Mouse (Mus musculus): ENCODE data around the gene Pdzd2. TPM values are rescaled to one million over a fixed set of nuclear protein-coding genes. Genes with fewer than 3 reads are reported as not detected.
A peak's percentile ranks its signal among the peaks of the same experiment; 100 is the strongest.

Gene Pdzd2
- polyA plus RNA-seq, 1 experiment from 2014 or later = 22.1 TPM

- Histone ChIP-seq H3K9me3 (ENCODE audit: control insufficient read depth, low read length) (no peaks in the 10 kb centered on the region), H3K4me1 (ENCODE audit: control insufficient read depth, insufficient read depth, low read length) (peaks cover 3% of the 10 kb centered on the region), H3K36me3 (ENCODE audit: control insufficient read depth, insufficient read depth, low read length) (no peaks in the 10 kb centered on the region), H3K27ac (replicated peaks; ENCODE audit: low read depth, low read length) (no peak overlapping the region), H3K9ac (ENCODE audit: low read length) (no peak overlapping the region), H3K4me2 (ENCODE audit: low read depth, severe bottlenecking) (no peak overlapping the region), H3K27me3 (ENCODE audit: control insufficient read depth, insufficient read depth, low read length) (no peaks in the 10 kb centered on the region), H3K4me3 (ENCODE audit: low read depth, low read length) (no peak overlapping the region)
- ATAC-seq (ENCODE audit: insufficient number of reproducible peaks, low FRiP score, low TSS enrichment, low read depth) (no peak), DNase-seq (ENCODE audit: low spot score) (no peak)
- WGBS = 83% methylated on average over 14 of the region's 14 CpGs
These were observed 20.9 kb downstream of the Pdzd2 start for GRCm38 (mm10) chr15:12718819-12719218.

- no peak overlapping the region for H3K9ac ChIP-seq (ENCODE audit: low read length)
- no peaks in the 10 kb centered on the region for H3K36me3 ChIP-seq (ENCODE audit: control insufficient read depth, insufficient read depth, low read length)
- no peak overlapping the region for H3K4me2 ChIP-seq (ENCODE audit: low read depth, severe bottlenecking)
- no peak overlapping the region for H3K27ac ChIP-seq (replicated peaks; ENCODE audit: low read depth, low read length)
- no peaks in the 10 kb centered on the region for H3K27me3 ChIP-seq (ENCODE audit: control insufficient read depth, insufficient read depth, low read length)
- no peaks in the 10 kb centered on the region for H3K9me3 ChIP-seq (ENCODE audit: control insufficient read depth, low read length)
- DNase-seq (ENCODE audit: low spot score) (no peak), ATAC-seq (ENCODE audit: insufficient number of reproducible peaks, low FRiP score, low TSS enrichment, low read depth) (no peak)
- H3K4me1 ChIP-seq (ENCODE audit: control insufficient read depth, insufficient read depth, low read length) = peaks cover 3% of the 10 kb centered on the region
- WGBS = 82% methylated on average over 3 of the region's 3 CpGs
- H3K4me3 ChIP-seq (ENCODE audit: low read depth, low read length) = no peak overlapping the region
These were observed 22.3 kb downstream of the Pdzd2 start for GRCm38 (mm10) chr15:12717410-12717809.

GRCm38 (mm10) chr15:12716881-12717280, 22.8 kb downstream of the Pdzd2 start:
- no peaks in the 10 kb centered on the region for H3K36me3 ChIP-seq (ENCODE audit: control insufficient read depth, insufficient read depth, low read length)
- H3K4me2 ChIP-seq (ENCODE audit: low read depth, severe bottlenecking) = no peak overlapping the region
- H3K27ac ChIP-seq (replicated peaks; ENCODE audit: low read depth, low read length) = no peak overlapping the region
- no peak for DNase-seq (ENCODE audit: low spot score)
- ATAC-seq (ENCODE audit: insufficient number of reproducible peaks, low FRiP score, low TSS enrichment, low read depth) = no peak
- H3K27me3 ChIP-seq (ENCODE audit: control insufficient read depth, insufficient read depth, low read length) = no peaks in the 10 kb centered on the region
- H3K4me1 ChIP-seq (ENCODE audit: control insufficient read depth, insufficient read depth, low read length) = peaks cover 3% of the 10 kb centered on the region
- H3K9ac ChIP-seq (ENCODE audit: low read length) = no peak overlapping the region
- H3K4me3 ChIP-seq (ENCODE audit: low read depth, low read length) = no peak overlapping the region
- no peaks in the 10 kb centered on the region for H3K9me3 ChIP-seq (ENCODE audit: control insufficient read depth, low read length)
- WGBS = 80% methylated on average over 8 of the region's 8 CpGs

- H3K27ac ChIP-seq (replicated peaks; ENCODE audit: low read depth, low read length) = no peak overlapping the region
- WGBS = 74% methylated on average over 2 of the region's 2 CpGs
- no peaks in the 10 kb centered on the region for H3K27me3 ChIP-seq (ENCODE audit: control insufficient read depth, insufficient read depth, low read length)
- no peak overlapping the region for H3K4me3 ChIP-seq (ENCODE audit: low read depth, low read length)
- H3K36me3 ChIP-seq (ENCODE audit: control insufficient read depth, insufficient read depth, low read length) = no peaks in the 10 kb centered on the region
- peaks cover 3% of the 10 kb centered on the region for H3K4me1 ChIP-seq (ENCODE audit: control insufficient read depth, insufficient read depth, low read length)
- no peaks in the 10 kb centered on the region for H3K9me3 ChIP-seq (ENCODE audit: control insufficient read depth, low read length)
- DNase-seq (ENCODE audit: low spot score) (no peak), ATAC-seq (ENCODE audit: insufficient number of reproducible peaks, low FRiP score, low TSS enrichment, low read depth) (no peak)
- H3K9ac ChIP-seq (ENCODE audit: low read length) = no peak overlapping the region
- H3K4me2 ChIP-seq (ENCODE audit: low read depth, severe bottlenecking) = no peak overlapping the region
These were observed 25.4 kb downstream of the Pdzd2 start for GRCm38 (mm10) chr15:12714322-12714721.

GRCm38 (mm10) chr15:12713216-12713615, 26.5 kb downstream of the Pdzd2 start:
- H3K4me3 ChIP-seq (ENCODE audit: low read depth, low read length) = no peak overlapping the region
- H3K27me3 ChIP-seq (ENCODE audit: control insufficient read depth, insufficient read depth, low read length) = no peaks in the 10 kb centered on the region
- 81% methylated on average over 2 of the region's 2 CpGs for WGBS

GRCm38 (mm10) chr15:12710036-12710435, 29.7 kb downstream of the Pdzd2 start:
- Histone ChIP-seq H3K4me1 (ENCODE audit: control insufficient read depth, insufficient read depth, low read length) (no peaks in the 10 kb centered on the region), H3K4me2 (ENCODE audit: low read depth, severe bottlenecking) (no peak overlapping the region), H3K36me3 (ENCODE audit: control insufficient read depth, insufficient read depth, low read length) (no peaks in the 10 kb centered on the region), H3K27me3 (ENCODE audit: control insufficient read depth, insufficient read depth, low read length) (no peaks in the 10 kb centered on the region), H3K27ac (replicated peaks; ENCODE audit: low read depth, low read length) (no peak overlapping the region), H3K9me3 (ENCODE audit: control insufficient read depth, low read length) (no peaks in the 10 kb centered on the region), H3K4me3 (ENCODE audit: low read depth, low read length) (no peak overlapping the region), H3K9ac (ENCODE audit: low read length) (no peak overlapping the region)
- ATAC-seq (ENCODE audit: insufficient number of reproducible peaks, low FRiP score, low TSS enrichment, low read depth) (no peak), DNase-seq (ENCODE audit: low spot score) (no peak)
- WGBS = 94% methylated on average over 3 of the region's 3 CpGs

More at GRCm38 (mm10) chr15:12713216-12713615, 26.5 kb downstream of the Pdzd2 start:
- Histone ChIP-seq H3K9me3 (ENCODE audit: control insufficient read depth, low read length) (no peaks in the 10 kb centered on the region), H3K36me3 (ENCODE audit: control insufficient read depth, insufficient read depth, low read length) (no peaks in the 10 kb centered on the region), H3K9ac (ENCODE audit: low read length) (no peak overlapping the region), H3K4me2 (ENCODE audit: low read depth, severe bottlenecking) (no peak overlapping the region), H3K27ac (replicated peaks; ENCODE audit: low read depth, low read length) (no peak overlapping the region), H3K4me1 (ENCODE audit: control insufficient read depth, insufficient read depth, low read length) (no peaks in the 10 kb centered on the region)
- no peak for ATAC-seq (ENCODE audit: insufficient number of reproducible peaks, low FRiP score, low TSS enrichment, low read depth)
- no peak for DNase-seq (ENCODE audit: low spot score)

GRCm38 (mm10) chr15:12708297-12708696, 31.4 kb downstream of the Pdzd2 start:
- ATAC-seq (ENCODE audit: insufficient number of reproducible peaks, low FRiP score, low TSS enrichment, low read depth) (no peak), DNase-seq (ENCODE audit: low spot score) (no peak)
- no peak overlapping the region for H3K4me3 ChIP-seq (ENCODE audit: low read depth, low read length)
- no peaks in the 10 kb centered on the region for H3K9me3 ChIP-seq (ENCODE audit: control insufficient read depth, low read length)
- WGBS = 35% methylated on average over 1 of the region's 1 CpGs
- no peaks in the 10 kb centered on the region for H3K27me3 ChIP-seq (ENCODE audit: control insufficient read depth, insufficient read depth, low read length)
- H3K4me2 ChIP-seq (ENCODE audit: low read depth, severe bottlenecking) = no peak overlapping the region
- no peaks in the 10 kb centered on the region for H3K4me1 ChIP-seq (ENCODE audit: control insufficient read depth, insufficient read depth, low read length)
- no peak overlapping the region for H3K9ac ChIP-seq (ENCODE audit: low read length)
- H3K36me3 ChIP-seq (ENCODE audit: control insufficient read depth, insufficient read depth, low read length) = no peaks in the 10 kb centered on the region
- no peak overlapping the region for H3K27ac ChIP-seq (replicated peaks; ENCODE audit: low read depth, low read length)

- Histone ChIP-seq H3K4me3 (ENCODE audit: low read depth, low read length) (no peak overlapping the region), H3K4me2 (ENCODE audit: low read depth, severe bottlenecking) (no peak overlapping the region), H3K4me1 (ENCODE audit: control insufficient read depth, insufficient read depth, low read length) (no peaks in the 10 kb centered on the region), H3K27ac (replicated peaks; ENCODE audit: low read depth, low read length) (no peak overlapping the region), H3K9ac (ENCODE audit: low read length) (no peak overlapping the region), H3K9me3 (ENCODE audit: control insufficient read depth, low read length) (no peaks in the 10 kb centered on the region), H3K36me3 (ENCODE audit: control insufficient read depth, insufficient read depth, low read length) (no peaks in the 10 kb centered on the region), H3K27me3 (ENCODE audit: control insufficient read depth, insufficient read depth, low read length) (no peaks in the 10 kb centered on the region)
- no peak for DNase-seq (ENCODE audit: low spot score)
- no peak for ATAC-seq (ENCODE audit: insufficient number of reproducible peaks, low FRiP score, low TSS enrichment, low read depth)
- WGBS = 65% methylated on average over 3 of the region's 3 CpGs
These were observed 32.8 kb downstream of the Pdzd2 start for GRCm38 (mm10) chr15:12706902-12707301.

GRCm38 (mm10) chr15:12700367-12700766, 39.4 kb downstream of the Pdzd2 start:
- ATAC-seq (ENCODE audit: insufficient number of reproducible peaks, low FRiP score, low TSS enrichment, low read depth) (no peak; the same call in 1 of the 2 replicates), DNase-seq (ENCODE audit: low spot score) (peak; percentile 47)
- no peaks in the 10 kb centered on the region for H3K27me3 ChIP-seq (ENCODE audit: control insufficient read depth, insufficient read depth, low read length)
- H3K36me3 ChIP-seq (ENCODE audit: control insufficient read depth, insufficient read depth, low read length) = no peaks in the 10 kb centered on the region
- 33% methylated on average over 9 of the region's 9 CpGs for WGBS
- no peak overlapping the region for H3K4me2 ChIP-seq (ENCODE audit: low read depth, severe bottlenecking)
- no peak overlapping the region for H3K27ac ChIP-seq (replicated peaks; ENCODE audit: low read depth, low read length)
- no peak overlapping the region for H3K4me3 ChIP-seq (ENCODE audit: low read depth, low read length)
- H3K9me3 ChIP-seq (ENCODE audit: control insufficient read depth, low read length) = no peaks in the 10 kb centered on the region
- peaks cover 9% of the 10 kb centered on the region; the same call in 1 of the 2 replicates for H3K4me1 ChIP-seq (ENCODE audit: control insufficient read depth, insufficient read depth, low read length)
- H3K9ac ChIP-seq (ENCODE audit: low read length) = no peak overlapping the region

Data from limb, embryonic 11.5 days (tissue).